Mouse (Mus musculus): ENCODE data around the gene 2700049A03Rik. TPM values are rescaled to one million over a fixed set of nuclear protein-coding genes. Genes with fewer than 3 reads are reported as not detected.
A peak's percentile ranks its signal among the peaks of the same experiment; 100 is the strongest.

Gene 2700049A03Rik
- total RNA-seq, 2 experiments from 2014 or later = 4.0 to 4.8 TPM

GRCm38 (mm10) chr12:71164410-71164809, 27.8 kb downstream of the 2700049A03Rik start:
- intact Hi-C loops (cut with DNase I) = no loop called here
- no peak for DNase-seq

GRCm38 (mm10) chr12:71169911-71170310, 33.3 kb downstream of the 2700049A03Rik start:
- DNase-seq = no peak

GRCm38 (mm10) chr12:71183736-71184135, 47.1 kb downstream of the 2700049A03Rik start:
- no peak for DNase-seq
- intact Hi-C loops (cut with DNase I) = no loop called here

More at GRCm38 (mm10) chr12:71169911-71170310, 33.3 kb downstream of the 2700049A03Rik start:
- intact Hi-C loops (cut with DNase I) = no loop called here

GRCm38 (mm10) chr12:71184396-71184795, 47.7 kb downstream of the 2700049A03Rik start:
- no peak for DNase-seq
- intact Hi-C loops (cut with DNase I) = no loop called here

- intact Hi-C loops (cut with DNase I) = no loop called here
- DNase-seq = no peak
Measured at GRCm38 (mm10) chr12:71192705-71193104, 56.1 kb downstream of the 2700049A03Rik start.

GRCm38 (mm10) chr12:71197671-71198070, 61.0 kb downstream of the 2700049A03Rik start:
- peak; percentile 37 to 46 for DNase-seq
- intact Hi-C loops (cut with DNase I) = loop anchor here (1.0 to 5.0 kb wide), 4 partner anchors 113 to 565 kb away; no protein-coding TSS in a partner anchor

GRCm38 (mm10) chr12:71201753-71202152, 65.1 kb downstream of the 2700049A03Rik start:
- intact Hi-C loops (cut with DNase I) = no loop called here
- DNase-seq = peak in 1 of 2 experiments; percentile 9

GRCm38 (mm10) chr12:71204303-71204702, 67.7 kb downstream of the 2700049A03Rik start:
- DNase-seq = no peak
- intact Hi-C loops (cut with DNase I) = no loop called here

GRCm38 (mm10) chr12:71217191-71217590, 80.5 kb downstream of the 2700049A03Rik start:
- intact Hi-C loops (cut with DNase I) = no loop called here

GRCm38 (mm10) chr12:71217866-71218522, 81.3 kb downstream of the 2700049A03Rik start:
- DNase-seq = peak; percentile 53 to 65
- intact Hi-C loops (cut with DNase I) = no loop called here

More at GRCm38 (mm10) chr12:71217191-71217590, 80.5 kb downstream of the 2700049A03Rik start:
- peak; percentile 20 to 25 for DNase-seq

GRCm38 (mm10) chr12:71222761-71223160, 86.1 kb downstream of the 2700049A03Rik start:
- intact Hi-C loops (cut with DNase I) = no loop called here
- DNase-seq = no peak

GRCm38 (mm10) chr12:71227769-71228168, 91.1 kb downstream of the 2700049A03Rik start:
- intact Hi-C loops (cut with DNase I) = no loop called here
- DNase-seq = peak; percentile 69 to 70

GRCm38 (mm10) chr12:71228925-71229649, 92.4 kb downstream of the 2700049A03Rik start:
- intact Hi-C loops (cut with DNase I) = no loop called here
- peak in 1 of 2 experiments; percentile 24 for DNase-seq

- no peak for DNase-seq
- intact Hi-C loops (cut with DNase I) = no loop called here
Measured at GRCm38 (mm10) chr12:71231561-71231960, 94.9 kb downstream of the 2700049A03Rik start.

GRCm38 (mm10) chr12:71233426-71233825, 96.8 kb downstream of the 2700049A03Rik start:
- no peak for DNase-seq
- intact Hi-C loops (cut with DNase I) = no loop called here

GRCm38 (mm10) chr12:71237074-71237473, 100.4 kb downstream of the 2700049A03Rik start:
- intact Hi-C loops (cut with DNase I) = no loop called here
- no peak for DNase-seq

- no peak for DNase-seq
- intact Hi-C loops (cut with DNase I) = no loop called here
Measured at GRCm38 (mm10) chr12:71242791-71243190, 106.1 kb downstream of the 2700049A03Rik start.

- intact Hi-C loops (cut with DNase I) = no loop called here
- DNase-seq = no peak
Measured at GRCm38 (mm10) chr12:71244766-71245390, 108.2 kb downstream of the 2700049A03Rik start.

GRCm38 (mm10) chr12:71247191-71247590, 110.5 kb downstream of the 2700049A03Rik start:
- DNase-seq = peak; percentile 23 to 28
- intact Hi-C loops (cut with DNase I) = no loop called here

- intact Hi-C loops (cut with DNase I) = no loop called here
- no peak for DNase-seq
Measured at GRCm38 (mm10) chr12:71249348-71249747, 112.7 kb downstream of the 2700049A03Rik start.

GRCm38 (mm10) chr12:71252509-71253167, 116.0 kb downstream of the 2700049A03Rik start:
- intact Hi-C loops (cut with DNase I) = no loop called here
- no peak for DNase-seq

Data from heart, postnatal 10 days (tissue).